Mouse (Mus musculus): ENCODE data around the gene Theg.

- no peak for TF ChIP-seq TCF12 (IDR thresholded peaks at IDR 0.05; ENCODE audit: low read depth, low read length)
- no peak for TF ChIP-seq CTCF (IDR thresholded peaks at IDR 0.05 in 2 of 3, conservative IDR thresholded peaks at IDR 0.05 in 1 of 3; ENCODE audit: control insufficient read depth in 1 of 3, insufficient read depth in 1 of 3, low read depth in 2 of 3, low read length in 3 of 3, poor library complexity in 1 of 3, severe bottlenecking in 1 of 3)
- no peak for TF ChIP-seq POLR2A (IDR thresholded peaks at IDR 0.05; ENCODE audit: control insufficient read depth in 1 of 2, insufficient read depth in 1 of 2, low read depth in 1 of 2, low read length in 2 of 2, poor library complexity in 1 of 2)
- TF ChIP-seq MAX (IDR thresholded peaks at IDR 0.05; ENCODE audit: low read length): no peak
- TF ChIP-seq ZC3H11A (IDR thresholded peaks at IDR 0.05; ENCODE audit: low read depth, low read length): no peak
Measured at GRCm38 (mm10) chr10:79609276-79609675, 22.1 kb upstream of the Theg start.

Measured in MEL (cell line).